Mouse (Mus musculus) bone marrow macrophage, adult 2 months (primary cell): ENCODE measurements around the gene Olfr1178.

ENCODE experiments used
- CTCF ChIP-seq: IDR thresholded peaks from 2 replicates; pipeline ENCODE4 v1.5.1; 2012; ENCODE audit warnings: low read depth, mild to moderate bottlenecking, low read length, moderate library complexity
- POLR2A ChIP-seq: IDR thresholded peaks from 2 replicates; pipeline ENCODE4 v1.6.1; 2012; ENCODE audit warnings: mild to moderate bottlenecking, low read depth, low read length, borderline replicate concordance

GRCm38 (mm10) chr2:88419051-88419450, 32.2 kb downstream of the Olfr1178 start, which contains the start of gene Olfr1180:
- no peak for TF ChIP-seq CTCF
- TF ChIP-seq POLR2A: no peak
